ENCODE assay signal across 10 mouse cellular contexts in the genomic region with DNA sequence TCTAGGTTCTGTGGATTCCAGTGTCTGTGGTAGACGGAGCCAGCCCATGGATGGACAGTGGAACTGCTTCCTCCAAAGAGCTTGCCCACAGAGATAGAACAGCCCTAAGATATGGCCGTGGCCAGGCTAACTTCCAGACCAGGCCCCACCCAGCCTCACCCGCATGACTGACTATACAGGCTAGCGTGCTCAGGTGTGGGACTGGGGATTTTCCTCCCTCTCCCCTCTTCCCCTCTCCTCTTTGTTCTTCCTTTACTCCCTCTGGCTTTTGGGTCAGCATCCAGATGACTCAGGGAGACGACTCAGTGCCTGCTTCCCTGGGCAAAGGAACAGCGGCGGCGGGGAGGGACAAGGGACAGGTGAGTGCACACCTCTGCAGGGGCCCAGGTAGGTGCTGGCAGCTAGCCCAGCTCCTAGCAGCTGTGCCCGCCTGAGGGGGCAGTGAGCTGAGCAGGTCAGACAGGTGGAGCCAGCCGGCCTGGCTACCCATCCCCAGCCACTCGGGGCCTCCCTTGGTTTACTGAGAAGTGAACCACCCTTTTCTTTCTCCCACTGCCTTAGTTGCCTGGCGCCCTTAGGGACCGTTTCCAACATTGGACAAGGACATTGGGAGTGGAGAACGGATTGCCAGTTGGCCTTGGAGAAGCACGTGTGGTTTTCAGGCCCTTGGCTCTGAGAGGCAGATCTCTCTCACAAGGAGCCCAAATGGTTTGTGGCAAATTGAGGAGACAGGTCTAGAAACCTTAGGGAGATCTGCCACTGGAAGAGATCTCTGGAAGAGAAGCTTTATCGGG. TPM values are rescaled to one million over a fixed set of nuclear protein-coding genes. Genes with fewer than 3 reads are reported as not detected.
DNase-seq lines count a peak whose midpoint lies in the region; ATAC-seq and TF ChIP-seq lines count a peak whose summit lies in the region.
"Had no signal": no experiment of that assay in that cellular context is flagged by ENCODE, and none has a peak within 500 bp of the region (broad histone marks: within the 10 kb centered on the region; RNA-seq: fewer than 3 reads in every experiment).

No protein-coding gene starts in this region.

- H3K36me3 ChIP-seq in liver, postnatal 0 days (replicated peaks; ENCODE audit: insufficient read depth, low read length), result no peaks in the 10 kb centered on the region
- no peaks in the 10 kb centered on the region for H3K36me3 ChIP-seq in liver, embryonic 12.5 days
- peaks cover 12% of the 10 kb centered on the region for H3K36me3 ChIP-seq in myocyte (ENCODE audit: control insufficient read depth, insufficient read depth)
- H3K36me3 ChIP-seq in hindbrain, embryonic 14.5 days (replicated peaks; ENCODE audit: control insufficient read depth, insufficient read depth), result no peaks in the 10 kb centered on the region

- peaks cover 23% of the 10 kb centered on the region for H3K4me1 ChIP-seq in liver, postnatal 0 days (ENCODE audit: insufficient read depth)
- peaks cover 14% of the 10 kb centered on the region; the same call in 1 of the 2 replicates for H3K4me1 ChIP-seq in liver, embryonic 12.5 days
- H3K4me1 ChIP-seq in hindbrain, embryonic 14.5 days (replicated peaks; ENCODE audit: control insufficient read depth, insufficient read depth, low read length), result no peaks in the 10 kb centered on the region

- peak overlapping the region; percentile 75; the same call in 1 of the 2 replicates for H3K27ac ChIP-seq in liver, postnatal 0 days (ENCODE audit: low read depth)
- H3K27ac ChIP-seq in liver, embryonic 12.5 days, result no peak overlapping the region
- no peak overlapping the region for H3K27ac ChIP-seq in hindbrain, embryonic 14.5 days

- H3K79me2 ChIP-seq in myocyte (ENCODE audit: control insufficient read depth, insufficient read depth), result peaks cover 41% of the 10 kb centered on the region

- no peak for DNase-seq in liver, postnatal 0 days
- peak; percentile 68 for DNase-seq in adrenal gland, postnatal 14 days
- peak; percentile 76 for DNase-seq in kidney, adult 11 months
- no peak for DNase-seq in layer of hippocampus, postnatal 14 days (ENCODE audit: low spot score in 2 of 2)
- DNase-seq in hindbrain, embryonic 14.5 days (ENCODE audit: low spot score), result no peak
- no peak for DNase-seq in layer of hippocampus, adult 9-11 months

- H3K27me3 ChIP-seq in liver, postnatal 0 days (ENCODE audit: insufficient read depth, low read length), result no peaks in the 10 kb centered on the region
- peaks cover 19% of the 10 kb centered on the region for H3K27me3 ChIP-seq in liver, embryonic 12.5 days (replicated peaks)
- no peaks in the 10 kb centered on the region for H3K27me3 ChIP-seq in myocyte (ENCODE audit: control insufficient read depth, insufficient read depth, insufficient read length)
- H3K27me3 ChIP-seq in hindbrain, embryonic 14.5 days (ENCODE audit: control insufficient read depth, insufficient read depth, low read length), result no peaks in the 10 kb centered on the region

- H3K4me3 ChIP-seq in liver, postnatal 0 days (ENCODE audit: low read depth, low read length), result no peak overlapping the region
- no peak overlapping the region for H3K4me3 ChIP-seq in liver, embryonic 12.5 days
- H3K4me3 ChIP-seq in myocyte, result no peak overlapping the region
- H3K4me3 ChIP-seq in hindbrain, embryonic 14.5 days (replicated peaks; ENCODE audit: low read length), result no peak overlapping the region

- H3K9me3 ChIP-seq in liver, postnatal 0 days (ENCODE audit: low read length), result no peaks in the 10 kb centered on the region
- no peaks in the 10 kb centered on the region for H3K9me3 ChIP-seq in liver, embryonic 12.5 days (replicated peaks)
- no peaks in the 10 kb centered on the region for H3K9me3 ChIP-seq in hindbrain, embryonic 14.5 days (ENCODE audit: control insufficient read depth, low read length)

- peak overlapping the region; percentile 8 for H3ac ChIP-seq in myocyte (ENCODE audit: control insufficient read depth, insufficient read length)

- WGBS in liver, postnatal 0 days (ENCODE audit: insufficient replicate concordance), result 73% methylated on average over 16 of the region's 16 CpGs
- 67% methylated on average over 16 of the region's 16 CpGs for WGBS in liver, embryonic 12.5 days (ENCODE audit: insufficient replicate concordance)
- 85% methylated on average over 16 of the region's 16 CpGs for WGBS in hindbrain, embryonic 14.5 days

- H3K4me2 ChIP-seq in liver, postnatal 0 days (ENCODE audit: low read depth, low read length), result no peak overlapping the region
- H3K4me2 ChIP-seq in liver, embryonic 12.5 days, result no peak overlapping the region
- H3K4me2 ChIP-seq in myocyte (ENCODE audit: low read depth), result peak overlapping the region; percentile 76
- H3K4me2 ChIP-seq in hindbrain, embryonic 14.5 days (replicated peaks), result no peak overlapping the region

- TF ChIP-seq CTCF in liver, postnatal 0 days (IDR thresholded peaks at IDR 0.05; ENCODE audit: low read depth), result no peak

- no peak for TF ChIP-seq POLR2A in myocyte (IDR thresholded peaks at IDR 0.05; ENCODE audit: insufficient read length, low read depth)

- TF ChIP-seq EP300 in liver, postnatal 0 days (IDR thresholded peaks at IDR 0.05; ENCODE audit: low read depth), result no peak

- ATAC-seq in liver, postnatal 0 days, result no peak
- ATAC-seq in liver, embryonic 12.5 days, result no peak
- no peak for ATAC-seq in hindbrain, embryonic 14.5 days (ENCODE audit: low FRiP score)
- ATAC-seq: forebrain, embryonic 14.5 days; midbrain, embryonic 16.5 days had no signal

- no peak overlapping the region for H3K9ac ChIP-seq in liver, postnatal 0 days (replicated peaks)
- no peak overlapping the region for H3K9ac ChIP-seq in liver, embryonic 12.5 days
- H3K9ac ChIP-seq in hindbrain, embryonic 14.5 days, result no peak overlapping the region

TF ChIP-seq in myocyte, 11 proteins besides CTCF, POLR2A, EP300 and RAD21:
- TF ChIP-seq MYOD1 (IDR thresholded peaks at IDR 0.05; ENCODE audit: control insufficient read depth in 1 of 3, insufficient read length in 2 of 3, low read depth in 2 of 3), result peak in 1 of 3 experiments; percentile 53
- TF ChIP-seq MYOG (IDR thresholded peaks at IDR 0.05; ENCODE audit: control insufficient read depth in 1 of 3, insufficient read depth in 1 of 3, insufficient read length in 2 of 3, low read depth in 2 of 3), result peak in 1 of 3 experiments; percentile 32
- no peak for TF ChIP-seq USF1 (IDR thresholded peaks at IDR 0.05; ENCODE audit: low read depth)
- TF ChIP-seq CEBPB (IDR thresholded peaks at IDR 0.05; ENCODE audit: insufficient read depth, poor library complexity, severe bottlenecking), result no peak
- TF ChIP-seq MAX (IDR thresholded peaks at IDR 0.05; ENCODE audit: low read depth), result no peak
- TF ChIP-seq SRF (IDR thresholded peaks at IDR 0.05; ENCODE audit: control insufficient read depth, insufficient read length, low read depth), result no peak
- no peak for TF ChIP-seq TCF12 (IDR thresholded peaks at IDR 0.05; ENCODE audit: insufficient read depth, poor library complexity, severe bottlenecking)
- peak; percentile 17 for TF ChIP-seq POLR2AphosphoS2 (IDR thresholded peaks at IDR 0.05; ENCODE audit: insufficient read length, low read depth)
- TF ChIP-seq REST (IDR thresholded peaks at IDR 0.05; ENCODE audit: insufficient read depth, insufficient read length), result no peak
- no peak for TF ChIP-seq E2F4 (IDR thresholded peaks at IDR 0.05; ENCODE audit: insufficient read depth)
- TF ChIP-seq TCF3 (IDR thresholded peaks at IDR 0.05; ENCODE audit: insufficient read length, low read depth), result no peak

RNA-seq across cellular contexts. Expression of gene Gpr157, which starts 25.5 kb away (rescaled TPM):
- 0.33 and 0.38 TPM in 2 replicates for polyA plus RNA-seq in liver, postnatal 0 days (2015; fragmentation: Nextera tagmentation; extraction: Ambion mirVana)
- 0.18 and 0.37 TPM in 2 replicates for polyA plus RNA-seq in liver, embryonic 12.5 days (2016; fragmentation: Nextera tagmentation; extraction: Ambion mirVana)
- total RNA-seq in adrenal gland, postnatal 14 days (2021), result 1.3 and 2.3 TPM in 2 replicates
- 1.6 TPM for polyA plus RNA-seq in myocyte (2012; fragmentation: generic; extraction: Trizol)
- total RNA-seq in layer of hippocampus, postnatal 14 days (2021), result 1 to 10 TPM; 1.1 to 1.4 TPM
- polyA plus RNA-seq in hindbrain, embryonic 14.5 days (2014; fragmentation: Nextera tagmentation; extraction: Ambion mirVana), result 0.33 and 0.39 TPM in 2 replicates

RNA-seq across cellular contexts. Expression of gene H6pd, which starts 52.8 kb away (rescaled TPM):
- polyA plus RNA-seq in liver, postnatal 0 days (2015; fragmentation: Nextera tagmentation; extraction: Ambion mirVana), result 33.0 and 36.5 TPM in 2 replicates
- 8.8 and 9.0 TPM in 2 replicates for polyA plus RNA-seq in liver, embryonic 12.5 days (2016; fragmentation: Nextera tagmentation; extraction: Ambion mirVana)
- total RNA-seq in adrenal gland, postnatal 14 days (2021), result 115 and 132 TPM in 2 replicates
- polyA plus RNA-seq in myocyte (2012; fragmentation: generic; extraction: Trizol), result 21.8 TPM
- total RNA-seq in layer of hippocampus, postnatal 14 days (2021), result 10 to 100 TPM; 11.5 to 12.2 TPM
- 3.1 and 3.2 TPM in 2 replicates for polyA plus RNA-seq in hindbrain, embryonic 14.5 days (2014; fragmentation: Nextera tagmentation; extraction: Ambion mirVana)

RNA-seq across cellular contexts. Expression of gene Slc2a5, which starts 57.5 kb away (rescaled TPM):
- polyA plus RNA-seq in liver, postnatal 0 days (2015; fragmentation: Nextera tagmentation; extraction: Ambion mirVana), result 0.16 and 0.22 TPM in 2 replicates
- polyA plus RNA-seq in liver, embryonic 12.5 days (2016; fragmentation: Nextera tagmentation; extraction: Ambion mirVana), result 0.22 and 0.30 TPM in 2 replicates
- 0.30 and 0.48 TPM in 2 replicates for total RNA-seq in adrenal gland, postnatal 14 days (2021)
- polyA plus RNA-seq in myocyte (2012; fragmentation: generic; extraction: Trizol), result 0.24 TPM
- 1 to 10 TPM; 4.2 to 5.3 TPM for total RNA-seq in layer of hippocampus, postnatal 14 days (2021)
- 2.4 and 2.8 TPM in 2 replicates for polyA plus RNA-seq in hindbrain, embryonic 14.5 days (2014; fragmentation: Nextera tagmentation; extraction: Ambion mirVana)

Comparison
In these comparisons a context has a peak if more than half of its experiments do, and no peak if none do; other contexts are left out.
1. DNase-seq: peak in adrenal gland, postnatal 14 days (single experiment) and kidney, adult 11 months (single experiment); none in liver, postnatal 0 days (single experiment), layer of hippocampus, postnatal 14 days (0 of 2), hindbrain, embryonic 14.5 days (single experiment) and layer of hippocampus, adult 9-11 months (single experiment).